Mouse (Mus musculus) midbrain, embryonic 14.5 days (tissue): ENCODE measurements around the gene Sox14. TPM values are rescaled to one million over a fixed set of nuclear protein-coding genes. Genes with fewer than 3 reads are reported as not detected.
A peak's percentile ranks its signal among the peaks of the same experiment; 100 is the strongest.

ENCODE experiments used
- ATAC-seq: fragments of 200-750 bp; cut with Nextera tagmentation; 2 replicates; pipeline ENCODE4 v1.8.0; 2017; ENCODE audit warnings: moderate number of reproducible peaks, moderate library complexity; ENCODE audit not compliant: low FRiP score, low TSS enrichment
- DNase-seq: peaks from one replicate; pipeline ENCODE4 v3.0.0-alpha.2; 2015
- H3K27ac ChIP-seq: fragments of 300-500 bp; sonication (generic); replicated peaks from 2 replicates; pipeline ENCODE4 v1.5.1; 2014; ENCODE audit warnings: mild to moderate bottlenecking, low read depth, low read length, moderate library complexity
- H3K27me3 ChIP-seq: fragments of 300-500 bp; sonication (generic); 2 replicates; pipeline ENCODE4 v1.6.1; 2014; ENCODE audit warnings: low read length, control low read depth, mixed read lengths; ENCODE audit not compliant: control insufficient read depth, insufficient read depth
- H3K36me3 ChIP-seq: fragments of 300-500 bp; sonication (generic); 2 replicates; pipeline ENCODE4 v1.6.1; 2014; ENCODE audit warnings: low read length, control low read depth; ENCODE audit not compliant: control insufficient read depth, insufficient read depth
- H3K4me1 ChIP-seq: fragments of 300-500 bp; sonication (generic); 2 replicates; pipeline ENCODE4 v1.6.1; 2014; ENCODE audit warnings: mild to moderate bottlenecking, antibody characterized with exemption, low read length, control low read depth; ENCODE audit not compliant: control insufficient read depth, insufficient read depth
- H3K4me2 ChIP-seq: fragments of 300-500 bp; sonication (generic); 2 replicates; pipeline ENCODE4 v1.6.1; 2014; ENCODE audit warnings: mild to moderate bottlenecking, low read length, moderate library complexity
- H3K4me3 ChIP-seq: fragments of 300-500 bp; sonication (generic); replicated peaks from 2 replicates; pipeline ENCODE4 v1.5.1; 2014; ENCODE audit warnings: low read depth, low read length
- H3K9ac ChIP-seq: fragments of 300-500 bp; sonication (generic); replicated peaks from 2 replicates; pipeline ENCODE4 v1.6.1; 2014; ENCODE audit warnings: mild to moderate bottlenecking, low read length, moderate library complexity
- H3K9me3 ChIP-seq: fragments of 300-500 bp; sonication (generic); 2 replicates; pipeline ENCODE4 v1.6.1; 2016; ENCODE audit warnings: low read length, control low read depth, mixed read lengths; ENCODE audit not compliant: control insufficient read depth
- WGBS: fragments of 180-500 bp; shearing (Covaris S2); extraction: QIAGEN DNeasy Blood & Tissue Kit; methylation state at CpG from one replicate; pipeline ENCODE4 v1.1.7; 2014; 5-methylcytosine and 5-hydroxymethylcytosine counted together
- polyA plus RNA-seq: library from polyadenylated mRNA; unstranded; fragments of >200 nt; fragmentation: Nextera tagmentation; extraction: Ambion mirVana; gene quantifications from 2 replicates; pipeline ENCODE4 v1.2.1, GENCODE M21; 2014

Gene Sox14
- polyA plus RNA-seq, 1 experiment from 2014 or later = 94.9 TPM

GRCm38 (mm10) chr9:99854486-99854885 is 21.5 kb downstream of the Sox14 start:
- DNase-seq (no peak), ATAC-seq (no peak)
- no peaks in the 10 kb centered on the region for H3K9me3 ChIP-seq
- no peaks in the 10 kb centered on the region for H3K36me3 ChIP-seq
- H3K4me1 ChIP-seq = no peaks in the 10 kb centered on the region
- no peak overlapping the region for H3K9ac ChIP-seq
- whole genome bisulfite sequencing = 98% methylated on average over 2 of the region's 2 CpGs
- no peak overlapping the region for H3K4me3 ChIP-seq
- no peak overlapping the region for H3K4me2 ChIP-seq
- no peaks in the 10 kb centered on the region for H3K27me3 ChIP-seq
- H3K27ac ChIP-seq = no peak overlapping the region

DNA sequence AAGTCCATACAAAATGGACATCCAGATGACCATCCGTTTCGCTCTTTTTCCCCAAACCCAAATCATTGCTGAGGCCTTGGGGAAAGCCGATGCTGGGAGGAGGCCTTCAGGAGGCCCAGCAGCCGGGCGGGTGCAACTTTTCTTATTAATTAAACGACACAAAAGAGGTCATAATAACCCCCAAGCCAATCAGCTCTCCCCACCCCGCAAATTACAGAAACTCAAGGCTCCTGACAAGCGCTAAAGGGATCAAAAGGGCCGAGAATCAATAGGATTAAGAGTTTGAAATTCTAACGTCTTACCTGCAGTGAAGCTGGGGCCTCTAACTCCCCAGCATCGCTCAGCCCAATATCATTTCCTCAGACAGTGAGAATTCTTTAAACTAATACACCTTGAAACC is 22.6 kb downstream of the Sox14 start:
- Histone ChIP-seq H3K9me3 (no peaks in the 10 kb centered on the region), H3K4me3 (no peak overlapping the region), H3K4me2 (no peak overlapping the region), H3K27ac (no peak overlapping the region), H3K27me3 (no peaks in the 10 kb centered on the region), H3K4me1 (no peaks in the 10 kb centered on the region; the same call in 1 of the 2 replicates), H3K36me3 (no peaks in the 10 kb centered on the region), H3K9ac (no peak overlapping the region)
- no peak for ATAC-seq
- no peak for DNase-seq
- WGBS = 50% methylated on average over 11 of the region's 11 CpGs

GRCm38 (mm10) chr9:99850354-99850753 is 25.6 kb downstream of the Sox14 start:
- Histone ChIP-seq H3K4me1 (no peaks in the 10 kb centered on the region; the same call in 1 of the 2 replicates), H3K4me2 (no peak overlapping the region), H3K27ac (no peak overlapping the region), H3K9me3 (no peaks in the 10 kb centered on the region), H3K36me3 (no peaks in the 10 kb centered on the region), H3K9ac (no peak overlapping the region), H3K27me3 (no peaks in the 10 kb centered on the region), H3K4me3 (no peak overlapping the region)
- no peak for DNase-seq
- WGBS = 52% methylated on average over 7 of the region's 7 CpGs
- ATAC-seq = no peak

DNA sequence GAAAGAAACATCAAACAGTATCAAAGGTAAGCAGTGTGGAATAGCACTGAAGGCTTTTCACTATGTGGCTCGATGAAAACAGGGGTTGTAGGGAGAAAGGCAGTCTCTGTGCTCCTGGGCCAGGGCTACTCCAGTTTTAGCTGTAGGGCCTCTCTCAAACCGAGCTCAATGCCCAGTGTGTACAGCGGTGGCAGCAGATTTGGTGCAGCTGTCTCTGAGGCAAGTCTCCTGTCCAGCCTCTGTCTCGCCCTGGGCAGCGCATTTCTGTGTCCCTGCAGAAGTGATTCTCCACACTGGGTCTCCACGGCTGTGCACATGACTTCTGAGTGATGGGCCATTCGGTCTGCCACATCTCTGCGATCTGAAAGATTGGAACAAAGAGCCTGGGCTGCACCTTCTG is 27.6 kb downstream of the Sox14 start:
- DNase-seq (no peak), ATAC-seq (no peak)
- Histone ChIP-seq H3K36me3 (no peaks in the 10 kb centered on the region), H3K27ac (0 out of 2 replicates have a peak overlapping the region, but pooled peaks have one; percentile 3), H3K4me1 (no peaks in the 10 kb centered on the region; the same call in 1 of the 2 replicates), H3K4me3 (no peak overlapping the region), H3K4me2 (no peak overlapping the region), H3K9me3 (no peaks in the 10 kb centered on the region), H3K9ac (no peak overlapping the region), H3K27me3 (no peaks in the 10 kb centered on the region)
- 24% methylated on average over 8 of the region's 8 CpGs for WGBS

DNA sequence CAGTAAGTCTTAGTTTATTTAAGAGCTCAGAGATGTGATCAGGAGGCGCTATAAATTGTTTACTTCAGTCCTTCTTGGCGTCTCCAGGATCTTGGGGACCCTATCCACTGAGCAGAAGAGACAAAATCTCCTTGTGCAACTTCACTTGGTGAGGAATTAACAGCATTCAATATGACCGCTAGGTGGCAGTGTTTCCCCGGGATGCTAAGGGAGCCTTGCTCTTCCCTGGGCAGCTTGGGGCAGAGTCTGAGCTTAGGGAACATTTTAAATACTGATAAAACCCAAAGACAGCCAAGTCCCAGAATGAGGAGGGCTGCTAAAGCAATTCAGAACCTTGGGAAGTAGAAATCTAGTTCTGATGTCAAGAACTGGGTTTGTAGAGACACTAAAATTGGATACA is 29.1 kb downstream of the Sox14 start:
- H3K4me1 ChIP-seq = no peaks in the 10 kb centered on the region; the same call in 1 of the 2 replicates

DNA sequence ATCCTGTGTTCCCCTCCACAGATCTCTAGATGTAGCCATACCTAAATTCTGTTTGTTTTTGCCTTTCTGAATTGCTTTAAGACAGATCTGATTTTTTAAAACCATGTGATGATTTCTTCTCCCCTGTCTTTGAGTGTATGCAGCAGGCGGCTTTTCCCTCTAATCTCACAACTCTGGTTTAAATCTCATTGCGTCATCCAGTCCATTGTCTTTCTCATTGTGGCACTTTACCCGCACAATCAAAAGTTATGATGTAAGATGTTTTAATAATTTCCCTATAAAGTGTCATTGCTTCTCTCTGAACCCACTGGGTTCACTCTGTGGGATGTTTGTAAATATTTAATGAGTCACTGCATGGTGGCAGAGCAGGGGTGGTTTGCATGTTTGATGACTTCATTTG is 36.6 kb downstream of the Sox14 start:
- Histone ChIP-seq H3K27me3 (no peaks in the 10 kb centered on the region), H3K27ac (no peak overlapping the region), H3K9me3 (no peaks in the 10 kb centered on the region), H3K4me3 (no peak overlapping the region), H3K9ac (no peak overlapping the region), H3K4me1 (no peaks in the 10 kb centered on the region), H3K36me3 (no peaks in the 10 kb centered on the region), H3K4me2 (no peak overlapping the region)
- WGBS = 91% methylated on average over 3 of the region's 3 CpGs
- no peak for ATAC-seq
- DNase-seq = no peak

More for the DNA sequence above, 29.1 kb downstream of the Sox14 start:
- DNase-seq (peak; percentile 95), ATAC-seq (no peak)
- WGBS = 1% methylated on average over 4 of the region's 4 CpGs
- Histone ChIP-seq H3K9ac (no peak overlapping the region), H3K27ac (no peak overlapping the region), H3K4me2 (no peak overlapping the region), H3K36me3 (no peaks in the 10 kb centered on the region), H3K4me3 (no peak overlapping the region), H3K27me3 (no peaks in the 10 kb centered on the region), H3K9me3 (no peaks in the 10 kb centered on the region)

DNA sequence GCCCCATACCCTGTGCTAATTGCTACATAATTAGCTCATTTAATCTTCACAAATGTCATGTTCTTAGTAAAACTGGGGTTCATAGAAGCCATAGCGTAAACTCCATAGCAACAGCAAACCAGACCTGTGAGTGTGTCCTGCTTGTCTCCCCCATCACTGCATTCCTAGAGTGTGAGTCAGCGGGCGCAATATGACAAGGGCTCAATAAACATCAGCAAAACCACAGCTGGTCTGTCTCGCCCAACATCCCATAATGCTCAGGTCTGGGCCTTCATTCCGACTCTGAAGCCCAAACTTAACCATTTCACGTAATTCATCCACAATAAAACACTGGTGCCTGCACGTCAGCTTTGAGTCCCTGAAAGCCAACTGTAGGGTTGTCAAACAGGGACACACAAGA is 37.1 kb downstream of the Sox14 start:
- DNase-seq = no peak
- Histone ChIP-seq H3K27ac (no peak overlapping the region), H3K4me3 (no peak overlapping the region), H3K27me3 (no peaks in the 10 kb centered on the region), H3K36me3 (no peaks in the 10 kb centered on the region), H3K9me3 (no peaks in the 10 kb centered on the region), H3K9ac (no peak overlapping the region), H3K4me2 (no peak overlapping the region), H3K4me1 (no peaks in the 10 kb centered on the region)
- WGBS = 88% methylated on average over 7 of the region's 7 CpGs
- no peak for ATAC-seq

- DNase-seq (no peak), ATAC-seq (no peak)
- WGBS = 93% methylated on average over 12 of the region's 12 CpGs
- Histone ChIP-seq H3K9me3 (no peaks in the 10 kb centered on the region), H3K9ac (no peak overlapping the region), H3K27me3 (no peaks in the 10 kb centered on the region), H3K36me3 (no peaks in the 10 kb centered on the region), H3K4me2 (no peak overlapping the region), H3K27ac (no peak overlapping the region), H3K4me3 (no peak overlapping the region), H3K4me1 (no peaks in the 10 kb centered on the region)
Measured at GRCm38 (mm10) chr9:99836707-99837106, 39.3 kb downstream of the Sox14 start.

- Histone ChIP-seq H3K9ac (no peak overlapping the region), H3K27ac (no peak overlapping the region), H3K36me3 (no peaks in the 10 kb centered on the region), H3K4me3 (no peak overlapping the region), H3K4me2 (no peak overlapping the region), H3K27me3 (no peaks in the 10 kb centered on the region), H3K9me3 (no peaks in the 10 kb centered on the region), H3K4me1 (no peaks in the 10 kb centered on the region)
- no peak for ATAC-seq
- WGBS = 47% methylated on average over 11 of the region's 11 CpGs
- DNase-seq = peak; percentile 53
Measured at GRCm38 (mm10) chr9:99835624-99836430, 40.1 kb downstream of the Sox14 start.
